Mouse (Mus musculus) heart, adult 8-10 months (tissue): ENCODE measurements around the gene Sirt6. TPM values are rescaled to one million over a fixed set of nuclear protein-coding genes. Genes with fewer than 3 reads are reported as not detected.
A peak's percentile ranks its signal among the peaks of the same experiment; 100 is the strongest.
"Not testable (repeated sequence)": the region's sequence is repeated elsewhere in the genome, so short reads cannot be mapped to it uniquely, and the experiment has no call there.

Experiments
- DNase-seq: peaks from one replicate; pipeline ENCODE4 v3.0.0; 2022; ENCODE audit warnings: low spot score
- total RNA-seq, 4 experiments: library from RNA; stranded (reverse); gene quantifications; 2 replicates each; pipeline ENCODE4 v1.2.4; 2022

Sirt6 gene
- total RNA-seq: 1 to 10 TPM; 6.8 to 8.4 (median 7.3) TPM

DNA sequence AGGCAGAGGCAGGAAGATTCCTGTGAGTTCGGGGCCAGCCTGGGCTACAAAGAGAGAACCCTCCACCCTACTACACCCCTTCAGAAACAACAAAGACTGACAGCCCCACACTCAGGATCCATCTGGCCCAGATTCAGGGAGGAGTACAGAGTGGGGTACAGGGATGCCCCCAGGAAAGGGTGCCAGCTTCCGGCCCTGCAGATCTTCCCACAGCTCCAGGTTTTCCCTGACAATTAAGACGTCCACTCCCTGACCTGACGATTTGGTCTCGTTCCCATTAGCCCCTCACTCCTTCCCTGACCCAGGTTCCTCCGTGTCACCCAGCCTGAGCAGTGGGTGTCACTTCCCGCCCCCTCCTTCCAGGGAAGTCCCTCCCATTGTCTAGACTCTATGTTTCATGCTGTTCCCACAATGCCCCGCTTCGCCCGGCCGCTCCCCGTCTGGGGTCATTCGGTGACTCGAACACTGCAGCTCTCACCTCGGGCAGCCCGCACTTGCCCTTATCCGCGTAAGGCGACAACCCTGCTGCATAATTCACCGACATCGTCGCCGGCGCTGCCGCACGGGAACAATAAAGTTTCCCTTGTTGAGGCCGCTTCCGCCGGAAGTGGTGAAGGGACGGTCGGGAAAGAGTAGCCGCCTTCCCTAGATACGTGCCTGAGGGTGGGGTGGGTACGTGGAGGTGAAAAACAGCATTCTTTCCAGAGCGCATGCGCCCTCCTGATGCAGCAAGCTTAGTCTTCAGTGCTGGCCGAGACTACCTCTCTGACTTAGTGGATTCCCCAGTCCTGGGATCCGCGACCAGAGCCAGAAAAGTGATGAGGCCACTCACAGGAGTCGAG is at the start of gene Sirt6:
Gene Sirt6, minus strand, starts transcription at position 804 of the 842 bp plus-strand sequence.
- DNase-seq: peak; percentile 91

DNA sequence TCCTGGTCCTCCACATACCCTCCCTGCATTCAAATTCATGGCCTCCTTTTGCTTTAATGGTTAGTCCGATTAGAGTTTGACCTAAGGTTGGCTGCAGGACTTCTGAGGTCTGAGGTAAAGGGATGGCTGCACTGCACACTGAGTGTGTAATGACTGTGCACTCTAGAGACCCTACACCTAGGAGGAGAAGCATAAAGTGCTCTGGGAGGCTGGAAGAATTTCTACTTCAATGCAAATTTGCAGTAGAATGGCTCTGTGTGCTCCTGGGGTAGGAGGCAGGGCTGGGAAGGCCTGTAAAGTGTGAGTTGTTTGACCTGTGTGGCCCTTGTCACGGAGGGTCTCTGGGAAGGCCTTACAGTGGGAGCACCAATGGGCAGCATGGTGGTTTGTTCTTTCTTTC is 28.6 kb upstream of the Sirt6 start:
- no peak for DNase-seq

DNA sequence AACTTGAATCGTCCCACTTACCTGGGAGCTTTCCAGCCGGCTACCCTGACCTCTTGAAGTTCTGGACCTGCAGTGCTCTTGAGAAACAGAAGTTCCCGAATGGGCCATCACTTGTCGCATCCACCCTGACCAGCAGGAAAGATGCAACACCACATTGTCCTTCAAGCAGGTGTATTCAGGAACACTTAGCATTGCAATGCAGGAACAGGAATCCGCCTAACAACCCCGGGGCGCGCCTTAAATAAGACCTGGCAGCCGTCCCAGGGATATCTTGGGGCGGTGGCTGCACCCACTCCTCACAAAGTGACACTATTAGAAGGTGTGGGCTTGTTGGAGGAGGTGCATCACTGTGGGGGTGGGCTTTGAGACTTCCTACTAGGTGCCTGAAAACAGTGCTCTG is 27.6 kb upstream of the Sirt6 start:
- DNase-seq: no peak

GRCm38 (mm10) chr10:81648803-81649775 is 21.5 kb upstream of the Sirt6 start, which contains the start of gene Gm10778:
Gene Gm10778 (plus strand): TSS chr10:81649059.
- peak; percentile 91 for DNase-seq

DNA sequence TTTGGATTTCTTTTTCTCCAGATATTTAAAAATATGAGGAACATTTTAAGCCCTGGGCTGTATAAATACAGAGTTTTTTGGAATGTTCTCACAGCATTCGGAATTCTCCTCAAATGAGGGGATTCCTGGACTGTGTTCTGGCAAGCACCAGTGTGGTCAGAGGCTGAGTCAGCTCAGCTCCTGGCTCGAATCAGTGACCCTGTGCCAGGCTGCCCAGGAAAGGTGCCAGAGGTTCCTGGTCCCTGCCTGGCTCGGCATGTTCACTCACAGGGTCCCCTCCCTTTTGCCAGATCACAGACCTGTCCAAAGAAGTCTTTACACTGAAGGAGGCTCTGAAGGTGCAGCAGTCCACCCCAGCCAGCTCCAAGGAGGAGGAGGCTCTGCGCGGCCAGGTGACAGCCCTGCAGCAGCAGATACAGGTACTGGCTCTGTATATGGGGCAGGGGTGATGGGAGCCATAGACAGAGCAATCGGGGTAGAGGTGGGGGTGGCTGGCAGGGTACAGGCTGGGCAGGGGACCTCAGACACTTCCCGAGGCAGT is 18.5 kb upstream of the Sirt6 start:
- no peak for DNase-seq

DNA sequence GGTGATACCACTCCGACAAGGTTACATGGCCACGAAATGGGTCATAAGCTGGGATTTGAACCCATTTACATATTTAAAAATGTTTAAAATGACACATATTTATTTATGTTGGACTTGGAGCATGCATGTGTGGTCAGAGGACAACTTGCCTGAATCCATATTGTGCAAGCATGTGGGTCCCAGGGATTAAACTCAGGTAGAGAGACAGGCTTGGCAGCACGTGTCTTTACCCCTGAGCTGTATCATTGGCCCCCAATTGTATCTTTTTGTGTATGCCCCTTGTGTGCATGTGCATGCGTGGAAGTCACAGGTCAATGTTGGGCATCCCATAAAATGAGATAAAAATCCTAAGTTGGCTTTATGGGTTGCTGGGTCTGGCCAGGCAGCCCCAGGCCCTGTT is 17.8 kb upstream of the Sirt6 start:
- DNase-seq: no peak

- no peak for DNase-seq
Observed at GRCm38 (mm10) chr10:81644716-81645115, 17.1 kb upstream of the Sirt6 start.

DNA sequence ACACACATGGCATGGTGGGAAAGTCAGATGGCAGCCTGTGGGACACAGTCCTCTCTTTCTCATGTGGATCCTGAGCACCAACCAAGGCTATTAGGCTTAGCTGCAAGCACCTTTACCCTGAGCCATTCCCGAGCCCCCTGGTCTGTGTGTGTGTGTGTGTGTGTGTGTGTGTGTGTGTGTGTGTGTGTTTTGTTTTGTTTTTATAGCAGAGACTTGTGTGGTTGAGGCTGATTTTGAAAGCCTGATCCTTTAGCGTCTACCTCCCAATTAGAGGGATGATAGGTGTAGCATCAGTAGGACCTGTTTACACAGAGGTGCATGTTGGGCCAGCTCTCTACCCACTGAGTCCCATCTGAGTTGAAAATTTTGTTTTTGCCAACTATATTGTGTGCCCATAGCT is 16.6 kb upstream of the Sirt6 start:
- DNase-seq: no peak

DNA sequence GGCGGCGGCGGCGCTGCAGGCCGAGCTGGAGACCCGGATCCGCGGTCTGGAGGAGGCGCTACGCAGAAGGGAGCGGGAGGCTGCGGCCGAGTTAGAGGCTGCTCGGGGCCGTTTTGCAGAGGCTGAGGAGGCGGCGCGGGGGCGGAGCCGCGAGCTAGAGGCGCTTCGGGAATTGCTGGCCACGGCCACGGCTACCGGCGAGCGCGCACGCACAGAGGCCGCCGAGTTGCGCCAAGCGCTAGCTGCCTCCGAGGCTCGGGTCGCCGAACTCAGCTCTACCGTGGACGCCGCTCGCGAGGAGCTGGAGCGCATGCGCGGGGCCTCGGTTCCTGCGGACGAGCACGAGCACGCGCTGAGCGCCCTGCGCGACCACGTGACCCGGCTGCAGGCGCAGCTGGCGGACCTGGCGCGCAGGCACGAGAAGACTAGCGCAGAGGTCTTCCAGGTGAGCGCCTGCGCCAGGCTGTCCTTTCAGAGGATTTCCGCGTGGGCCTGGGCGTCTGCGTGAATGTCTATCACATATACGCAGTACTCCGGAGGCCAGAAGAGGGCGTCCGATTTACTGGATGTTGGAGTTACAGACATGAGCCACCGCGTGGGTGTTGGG is 16.0 kb upstream of the Sirt6 start:
- peak; percentile 93 for DNase-seq

DNA sequence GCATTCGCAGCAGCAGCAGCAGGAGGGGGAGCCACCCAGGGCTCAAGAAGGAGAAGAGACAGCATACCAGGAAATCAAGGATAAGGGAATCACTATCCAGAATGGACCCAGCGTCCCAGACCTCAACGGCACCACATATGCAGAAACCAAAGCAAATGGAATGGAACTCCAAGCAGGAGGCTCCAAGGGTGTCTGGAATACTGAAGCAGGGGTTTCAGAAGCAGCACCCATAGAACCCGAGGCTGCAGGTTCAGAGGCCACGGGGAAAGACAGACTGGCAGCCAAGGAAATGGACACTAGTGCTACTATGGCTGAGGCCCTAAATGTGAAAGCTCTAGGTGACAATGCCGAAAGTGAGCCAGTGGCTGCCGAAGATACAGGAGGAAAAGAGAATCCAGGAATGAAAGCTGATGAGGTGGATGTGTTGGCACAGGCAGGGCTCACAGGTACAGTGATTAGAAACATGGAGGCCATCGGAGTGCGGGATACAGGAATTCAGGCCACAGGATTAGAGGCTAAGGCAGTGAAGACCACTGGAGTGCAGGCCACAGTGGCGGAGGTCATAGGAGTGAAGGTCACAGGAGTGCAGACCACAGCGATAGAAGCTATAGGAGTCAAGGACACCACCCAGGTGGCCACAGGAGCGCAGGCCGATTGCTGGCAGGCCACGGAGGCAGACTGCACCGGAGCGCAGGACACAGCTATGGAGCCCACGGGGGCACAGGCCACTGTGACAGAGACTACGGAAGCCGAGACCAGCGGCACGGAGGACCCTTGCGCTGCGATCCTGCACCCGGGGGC is 15.3 kb upstream of the Sirt6 start:
- DNase-seq: no peak

DNA sequence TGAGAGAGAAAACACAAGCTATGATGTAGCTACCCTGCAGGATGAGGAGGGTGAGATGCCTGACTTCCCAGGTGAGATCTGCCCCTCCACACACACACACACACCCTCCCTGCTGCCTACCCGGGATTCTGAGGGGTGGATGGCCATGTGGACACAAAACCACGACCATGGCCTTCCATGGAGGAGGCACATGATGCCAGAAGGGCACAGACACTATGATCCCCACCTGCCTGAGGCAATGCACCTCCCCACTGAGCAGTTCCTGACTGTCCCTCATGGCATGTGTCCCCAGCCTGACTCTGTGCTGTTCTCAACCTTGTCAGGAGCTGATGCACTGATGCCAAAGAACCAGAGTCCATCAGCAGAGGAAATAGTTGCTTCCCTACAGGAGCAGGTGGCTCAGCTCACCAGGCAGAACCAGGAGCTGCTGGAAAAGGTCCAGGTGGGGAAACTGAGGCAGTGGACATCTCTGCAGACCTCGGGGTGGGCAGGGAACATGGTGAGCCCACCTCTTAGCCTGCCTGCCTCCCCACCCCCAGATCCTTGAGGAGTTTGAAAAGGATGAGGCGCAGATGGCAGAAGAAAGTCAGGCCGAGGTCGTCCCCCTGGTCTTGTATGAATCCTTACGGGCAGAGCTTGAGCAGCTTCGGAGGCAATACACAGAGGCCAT is 14.5 kb upstream of the Sirt6 start:
- no peak for DNase-seq

- DNase-seq: no peak
Observed at GRCm38 (mm10) chr10:81641566-81641965, 14.0 kb upstream of the Sirt6 start.

- DNase-seq: not testable (repeated sequence)
Observed at GRCm38 (mm10) chr10:81640825-81641224, 13.2 kb upstream of the Sirt6 start.

- no peak for DNase-seq
Observed at GRCm38 (mm10) chr10:81638101-81638500, 10.5 kb upstream of the Sirt6 start.

DNA sequence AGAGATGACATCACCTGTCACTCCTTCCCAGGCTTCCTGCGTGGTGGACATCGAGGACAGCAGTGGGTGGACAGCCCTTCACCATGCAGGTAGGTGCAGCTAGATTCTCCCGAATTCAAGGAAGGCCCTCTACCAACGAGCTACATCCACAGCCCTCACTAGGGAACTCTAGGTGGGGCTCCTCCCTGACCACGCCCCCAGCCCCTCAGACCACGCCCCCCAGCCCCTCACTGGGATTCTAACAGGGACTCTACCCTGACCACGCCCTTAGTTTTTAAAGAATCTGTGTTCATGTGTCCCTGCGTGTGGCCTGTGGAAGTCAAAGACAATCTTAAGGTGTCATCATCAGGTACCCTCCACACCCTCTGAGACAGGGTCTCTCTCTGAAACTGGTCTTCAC is 8.7 kb upstream of the Sirt6 start:
- DNase-seq: no peak

GRCm38 (mm10) chr10:81633253-81634099 is 5.9 kb upstream of the Sirt6 start:
- DNase-seq: peak; percentile 62

- no peak for DNase-seq
Observed at GRCm38 (mm10) chr10:81628390-81628789, 793 bp upstream of the Sirt6 start, which contains the start of gene Ankrd24. Gene Ankrd24 (plus strand): TSS chr10:81628540.

- no peak for DNase-seq
Observed at GRCm38 (mm10) chr10:81627836-81628220, 231 bp upstream of the Sirt6 start.
